Mouse (Mus musculus): Measurements from ENCODE around the gene Ssbp3. TPM values are rescaled to one million over a fixed set of nuclear protein-coding genes. Genes with fewer than 3 reads are reported as not detected.

Gene Ssbp3
- total RNA-seq, 2 experiments from 2014 or later = 160 to 182 TPM

DNA sequence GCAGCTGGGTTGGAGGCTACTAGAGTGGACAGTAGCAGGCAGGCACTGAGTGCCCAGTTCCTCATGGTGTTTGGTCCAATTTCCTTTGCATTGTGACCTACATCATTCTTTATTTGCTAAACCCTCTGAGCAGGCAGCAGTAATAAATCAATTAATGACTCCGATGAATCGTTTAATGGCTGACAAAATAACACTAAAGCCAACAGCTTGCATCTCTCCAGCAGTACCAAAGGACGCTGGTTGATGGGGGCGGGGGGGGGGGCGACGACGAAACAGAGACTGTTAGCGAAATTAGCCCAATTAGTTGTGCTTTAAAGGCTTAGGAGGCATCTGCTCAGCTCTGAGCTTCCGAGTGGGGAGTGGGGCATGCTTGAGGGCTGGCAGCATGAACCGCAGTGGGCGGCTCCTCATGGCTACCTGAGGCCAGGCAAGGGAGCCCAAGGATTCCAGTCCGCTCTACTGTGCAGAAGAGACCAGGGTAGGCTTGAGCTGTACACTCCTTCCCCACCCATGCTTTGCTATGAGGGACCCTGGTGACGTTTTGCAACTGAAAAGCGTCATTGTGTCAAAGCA, 91.5 kb downstream of the Ssbp3 start:
- no peak for DNase-seq (ENCODE audit: low spot score in 2 of 2)
- intact Hi-C loops (cut with DNase I) = no loop called here

DNA sequence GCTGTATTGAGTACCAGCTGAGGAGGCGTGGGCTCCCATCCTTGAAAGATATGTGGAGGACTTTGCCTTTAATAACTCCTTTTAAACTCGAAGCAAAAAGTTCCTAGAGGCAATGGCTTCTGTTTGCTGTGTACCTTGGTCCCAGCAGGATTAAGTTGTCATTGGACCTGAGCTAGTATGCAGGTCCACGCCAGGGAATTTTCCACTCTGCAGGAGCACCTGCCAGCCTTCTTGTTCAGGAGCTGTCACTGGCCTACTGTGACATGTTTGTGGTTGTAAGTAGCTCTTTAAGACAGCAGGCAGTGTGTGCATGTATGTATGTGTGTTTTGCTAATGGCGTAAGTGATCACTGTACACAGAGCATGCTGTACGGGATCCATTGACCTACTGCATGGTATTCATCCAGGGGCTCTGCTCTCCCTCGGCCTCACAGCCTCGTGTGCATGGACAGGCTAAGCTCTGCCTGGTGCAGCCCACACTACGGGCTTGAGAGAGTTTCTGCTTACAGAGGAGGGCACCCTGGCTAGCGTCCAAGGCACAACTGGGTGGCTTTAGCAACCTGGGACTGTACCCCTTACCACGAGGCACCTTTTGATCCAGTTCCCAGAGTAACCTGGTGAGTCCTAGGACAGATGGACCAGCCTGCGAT, 92.1 kb downstream of the Ssbp3 start:
- no peak for DNase-seq (ENCODE audit: low spot score in 2 of 2)
- intact Hi-C loops (cut with DNase I) = no loop called here

DNA sequence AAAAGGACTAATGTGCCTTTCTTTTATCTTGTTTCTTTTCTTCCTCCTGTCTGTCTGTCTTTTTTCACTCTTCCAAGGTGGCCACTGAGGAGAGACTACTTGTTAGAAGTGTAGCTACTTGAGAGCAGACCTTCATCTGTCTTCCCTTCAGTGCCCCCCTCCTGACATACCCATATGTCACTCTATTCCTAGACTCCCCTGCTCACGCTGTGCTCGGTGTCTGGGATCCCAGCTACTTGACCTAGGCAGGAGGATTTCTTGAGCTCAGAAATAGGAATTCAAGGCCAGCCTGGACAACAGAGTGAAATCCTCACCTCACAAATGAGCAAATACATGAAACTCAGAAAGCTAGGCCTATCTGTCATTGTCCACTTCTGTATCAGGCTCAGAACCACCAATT, 92.7 kb downstream of the Ssbp3 start:
- no peak for DNase-seq (ENCODE audit: low spot score in 2 of 2)
- intact Hi-C loops (cut with DNase I) = no loop called here

DNA sequence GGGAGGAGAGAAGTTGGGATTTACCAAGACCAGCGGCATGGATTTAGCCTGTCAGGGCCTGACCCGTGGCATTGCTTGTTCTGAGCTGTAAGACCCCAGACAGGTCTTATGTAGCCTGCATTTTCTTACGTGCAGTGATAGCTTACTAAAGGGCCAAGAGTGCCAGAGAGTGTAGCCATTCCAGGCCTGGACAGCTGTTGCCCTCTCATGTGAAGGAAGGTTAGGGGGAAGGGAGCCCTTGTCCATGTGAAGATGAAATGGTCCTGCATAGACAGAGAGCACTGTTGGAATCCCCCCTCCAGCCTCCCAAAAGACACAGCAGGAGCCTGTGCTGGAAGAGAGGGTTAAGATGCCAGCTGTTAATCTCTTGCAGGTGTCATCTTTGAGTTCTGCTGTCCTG, 93.3 kb downstream of the Ssbp3 start:
- intact Hi-C loops (cut with DNase I) = no loop called here
- no peak for DNase-seq (ENCODE audit: low spot score in 2 of 2)

DNA sequence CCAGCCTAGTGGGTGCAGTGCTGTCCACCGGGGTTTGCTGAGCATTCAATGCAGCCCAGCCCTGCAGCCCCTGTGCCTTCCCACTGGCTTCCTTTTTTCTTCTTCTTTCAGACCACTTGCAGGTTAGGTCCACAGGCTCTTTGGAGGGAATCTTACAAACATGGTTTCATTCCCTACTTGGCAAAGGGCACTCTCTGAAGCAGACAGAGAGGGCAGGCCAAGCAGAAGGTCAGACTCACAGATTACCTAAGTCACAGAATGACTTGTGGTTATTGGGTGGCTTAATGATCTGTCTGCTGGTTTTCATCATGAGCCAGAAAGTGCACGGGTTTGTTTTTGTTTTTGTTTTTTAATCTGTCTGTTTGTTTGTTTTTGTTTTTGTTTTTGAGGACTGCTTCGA, 93.8 kb downstream of the Ssbp3 start:
- intact Hi-C loops (cut with DNase I) = no loop called here
- no peak for DNase-seq (ENCODE audit: low spot score in 2 of 2)

DNA sequence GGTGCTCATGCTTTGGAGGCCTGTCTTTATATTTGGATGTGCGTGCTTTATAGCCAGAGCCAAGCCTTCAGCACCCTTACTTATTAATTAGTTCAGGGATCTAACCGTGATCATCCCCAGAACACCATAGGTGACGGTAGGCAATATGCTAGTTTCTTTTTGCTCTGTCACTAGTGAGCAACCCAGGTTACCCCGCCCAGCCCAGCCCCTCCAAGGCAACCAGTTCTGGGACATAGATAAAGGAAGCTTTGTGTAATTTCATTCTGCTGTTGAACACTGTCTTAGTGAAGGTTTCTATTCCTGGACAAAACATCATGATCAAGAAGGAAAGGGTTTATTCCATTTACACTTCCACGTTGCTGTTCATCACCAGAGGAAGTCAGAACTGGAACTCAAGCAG, 94.7 kb downstream of the Ssbp3 start:
- intact Hi-C loops (cut with DNase I) = no loop called here
- no peak for DNase-seq (ENCODE audit: low spot score in 2 of 2)

DNA sequence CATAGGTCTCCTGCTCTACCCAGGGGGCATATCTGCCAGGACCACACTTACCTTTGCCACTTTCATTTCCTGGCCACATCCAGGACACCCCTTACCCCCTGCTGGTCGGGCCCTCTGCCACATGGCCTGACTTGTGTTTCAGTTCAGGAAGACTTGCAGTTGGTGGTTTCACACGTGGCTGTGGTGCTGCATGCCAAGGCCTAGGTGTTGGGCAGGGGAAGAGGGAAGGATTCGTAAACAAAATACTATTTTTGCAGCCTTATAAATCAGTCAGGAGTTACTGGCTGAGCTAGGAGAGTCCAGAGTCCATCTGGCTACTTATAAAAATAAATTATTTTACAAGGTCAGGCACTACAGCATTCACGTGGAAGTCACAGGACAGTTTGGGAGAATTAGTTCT, 95.7 kb downstream of the Ssbp3 start:
- intact Hi-C loops (cut with DNase I) = no loop called here
- no peak for DNase-seq (ENCODE audit: low spot score in 2 of 2)

DNA sequence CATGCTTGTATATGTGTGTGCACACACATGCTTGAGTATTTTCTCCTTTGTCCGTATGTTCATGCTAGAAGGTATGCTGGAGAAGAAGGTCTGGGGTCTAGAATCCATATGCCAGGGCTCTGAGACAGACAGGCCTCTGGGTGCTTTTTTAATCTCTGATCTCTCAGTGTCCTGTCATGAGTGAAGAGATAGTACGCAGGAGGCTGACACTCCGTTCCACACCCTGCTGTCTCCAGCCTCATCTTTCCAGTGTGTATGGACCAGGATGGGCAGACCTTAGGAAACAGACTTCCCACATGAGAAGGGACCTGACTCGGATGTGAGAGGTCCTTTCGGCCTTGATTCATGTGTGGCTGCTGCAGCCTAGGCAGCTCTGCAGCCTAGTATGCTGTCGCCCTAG, 96.3 kb downstream of the Ssbp3 start:
- no peak for DNase-seq (ENCODE audit: low spot score in 2 of 2)
- intact Hi-C loops (cut with DNase I) = no loop called here

DNA sequence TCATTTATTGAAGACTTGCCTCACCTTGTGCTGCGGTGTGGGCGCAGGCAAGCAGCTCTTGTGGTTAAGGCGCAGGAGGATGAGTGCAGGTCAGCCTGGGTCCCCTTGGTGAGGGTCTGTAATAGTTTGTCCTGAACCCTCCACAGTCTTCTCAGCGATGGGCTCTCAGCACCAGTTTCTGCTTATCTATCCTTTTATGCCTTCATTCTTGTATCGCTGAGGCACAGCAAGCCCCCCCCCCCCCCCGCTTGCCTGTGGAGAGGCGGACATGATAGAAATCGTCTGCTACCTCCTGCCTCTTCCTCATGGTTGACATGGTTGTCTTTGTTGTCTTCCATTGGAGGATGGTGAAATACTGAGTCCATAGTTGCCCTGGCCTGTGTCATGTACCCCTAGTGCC, 96.9 kb downstream of the Ssbp3 start:
- intact Hi-C loops (cut with DNase I) = no loop called here
- no peak for DNase-seq (ENCODE audit: low spot score in 2 of 2)

DNA sequence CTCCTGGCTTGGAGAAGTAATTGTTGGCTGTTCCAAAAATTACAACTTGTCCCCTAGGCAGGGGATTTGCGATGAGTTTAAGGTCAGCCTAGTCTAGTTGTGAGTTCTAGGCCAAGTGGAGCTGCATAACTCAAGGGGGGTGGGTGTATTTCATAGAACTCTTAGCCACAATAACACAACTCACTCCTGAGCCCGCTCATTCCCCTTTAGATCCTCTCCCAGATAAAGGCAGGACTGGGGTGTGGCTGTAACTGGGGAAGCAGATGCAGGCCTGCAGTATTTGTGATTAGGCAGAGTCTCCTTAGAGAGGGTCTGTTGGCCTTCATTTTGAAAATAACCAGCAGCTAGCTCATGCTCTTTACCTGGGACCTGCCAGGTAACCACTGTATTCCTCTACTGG, 97.7 kb downstream of the Ssbp3 start:
- DNase-seq (ENCODE audit: low spot score in 2 of 2) = no peak
- intact Hi-C loops (cut with DNase I) = no loop called here

DNA sequence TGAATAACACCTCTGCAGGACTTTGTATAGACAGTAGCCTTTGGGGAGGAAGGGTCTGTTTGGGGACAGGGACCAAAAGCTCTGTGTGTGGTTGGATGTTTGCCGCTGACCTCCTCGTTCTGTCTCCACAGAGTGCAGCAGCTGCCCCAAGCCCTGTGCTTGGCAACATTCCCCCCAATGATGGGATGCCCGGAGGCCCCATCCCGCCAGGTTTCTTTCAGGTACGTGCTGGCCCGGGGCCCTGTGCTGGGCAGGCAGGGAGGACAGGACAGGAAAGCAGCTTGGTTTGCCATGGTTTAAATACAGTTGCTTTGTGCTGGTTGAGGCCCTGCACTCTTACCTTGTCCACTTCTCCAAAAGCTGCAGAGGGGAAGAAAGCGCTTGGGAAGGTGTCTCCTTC, 99.0 kb downstream of the Ssbp3 start:
- no peak for DNase-seq (ENCODE audit: low spot score in 2 of 2)
- intact Hi-C loops (cut with DNase I) = no loop called here

DNA sequence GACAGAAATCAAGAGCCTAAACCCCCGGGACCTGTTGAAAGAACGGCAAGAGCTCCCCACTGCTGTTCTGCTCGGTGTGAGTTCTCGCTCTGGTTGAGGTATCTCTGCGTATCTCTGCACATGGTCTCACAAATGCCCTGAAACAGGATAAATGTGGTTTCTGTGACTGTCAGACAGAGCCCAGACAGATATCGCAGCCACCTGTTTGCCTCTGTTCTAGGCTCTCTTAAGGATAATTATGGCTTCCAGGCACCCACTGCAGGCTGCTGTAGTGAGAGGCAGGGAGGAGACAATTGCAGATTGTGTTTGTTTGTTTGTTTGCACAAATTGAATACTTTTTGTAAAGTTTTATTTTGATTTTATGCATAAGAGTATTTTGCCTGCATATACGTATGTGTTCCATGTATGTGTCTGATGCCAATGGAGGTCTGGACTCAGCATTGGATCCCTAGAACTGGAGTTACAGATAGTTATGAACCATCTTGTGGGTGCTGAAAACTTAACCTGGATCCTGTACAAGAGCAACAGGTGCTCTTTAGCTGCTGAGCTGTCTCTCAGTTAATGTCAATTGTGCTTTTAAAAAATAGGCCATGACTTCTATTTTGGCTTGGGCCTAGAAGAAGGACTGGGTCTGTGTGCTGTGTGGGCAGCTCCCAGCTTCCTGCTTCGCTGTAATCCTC, 101.0 kb downstream of the Ssbp3 start:
- intact Hi-C loops (cut with DNase I) = no loop called here
- DNase-seq (ENCODE audit: low spot score in 2 of 2) = no peak

DNA sequence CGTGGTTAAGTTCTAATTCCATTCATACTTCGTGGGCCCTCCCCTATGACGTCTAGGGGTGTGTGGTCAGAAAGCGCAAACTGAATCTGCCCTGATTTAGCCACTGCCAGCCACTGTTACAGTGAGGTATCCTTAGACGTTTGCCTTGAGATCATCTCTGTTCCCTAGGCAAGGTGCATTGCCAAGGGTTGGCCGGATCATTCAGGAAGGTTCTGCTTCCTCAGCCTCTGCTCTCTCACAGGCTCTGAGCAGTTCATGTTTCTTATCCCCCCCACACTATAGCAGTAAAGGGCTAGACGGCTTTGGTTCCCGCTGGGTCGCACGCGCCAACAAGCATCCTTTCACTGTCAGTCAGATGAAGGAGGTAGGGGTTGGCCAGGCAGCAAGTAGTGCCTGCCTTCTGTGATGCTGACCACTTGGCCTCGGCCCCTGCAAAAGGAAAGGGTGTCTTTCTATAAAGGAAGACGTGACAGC, 101.5 kb downstream of the Ssbp3 start:
- intact Hi-C loops (cut with DNase I) = no loop called here

DNA sequence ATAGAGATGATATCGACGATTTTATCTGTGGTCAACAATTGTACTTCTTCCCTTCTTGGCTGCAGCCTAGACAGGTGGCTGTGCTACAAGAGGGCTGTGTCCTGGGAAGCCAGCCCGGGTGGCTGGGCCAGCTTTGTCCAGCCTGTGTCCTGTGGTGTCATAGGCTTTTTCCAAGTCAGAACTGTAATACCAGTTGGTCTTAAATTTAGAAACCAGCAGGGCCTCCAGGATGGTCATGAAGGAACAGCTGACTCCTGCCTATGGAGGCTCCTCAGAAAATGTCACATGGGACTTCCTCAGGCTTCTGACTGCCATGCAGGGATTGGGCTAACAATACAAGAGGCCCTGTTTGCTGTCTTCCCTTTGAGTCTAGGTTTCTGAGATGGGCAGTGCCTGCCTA, 102.1 kb downstream of the Ssbp3 start:
- intact Hi-C loops (cut with DNase I) = no loop called here
- DNase-seq (ENCODE audit: low spot score in 2 of 2) = no peak

More for the DNA sequence above, 101.5 kb downstream of the Ssbp3 start:
- no peak for DNase-seq (ENCODE audit: low spot score in 2 of 2)

DNA sequence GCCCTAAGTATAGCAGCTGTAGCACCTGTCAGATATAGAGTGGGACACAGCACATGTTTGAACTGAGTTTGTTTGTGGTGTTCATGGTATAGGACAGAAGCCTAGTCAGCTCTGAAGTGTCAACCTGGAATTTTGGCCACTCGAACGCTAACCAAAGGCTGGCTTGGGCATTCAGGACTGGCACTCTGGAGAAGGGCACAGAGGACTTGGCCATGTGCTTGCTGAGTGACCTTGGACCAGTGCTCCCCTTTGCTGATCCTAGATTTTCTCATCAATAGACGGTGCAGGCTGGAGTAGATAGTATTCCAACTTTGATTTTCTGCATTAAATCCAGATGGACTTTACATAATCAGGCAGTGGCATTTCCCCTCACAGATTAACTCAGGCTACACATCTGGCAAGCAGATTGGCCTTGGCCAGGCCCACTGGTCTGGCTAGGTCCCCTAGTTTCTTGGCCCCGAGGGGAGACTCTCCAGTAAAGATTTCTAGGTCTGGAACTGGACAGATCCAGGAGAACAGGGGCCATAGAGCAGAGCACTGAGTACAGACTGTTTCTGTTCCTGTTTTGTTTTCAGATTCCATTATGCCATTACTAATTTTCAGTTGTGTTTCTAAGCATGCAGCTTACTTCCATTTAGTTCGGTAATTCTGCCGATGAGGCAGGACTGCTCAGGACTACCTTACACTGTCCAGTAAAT, 102.8 kb downstream of the Ssbp3 start:
- no peak for DNase-seq (ENCODE audit: low spot score in 2 of 2)
- intact Hi-C loops (cut with DNase I) = no loop called here

DNA sequence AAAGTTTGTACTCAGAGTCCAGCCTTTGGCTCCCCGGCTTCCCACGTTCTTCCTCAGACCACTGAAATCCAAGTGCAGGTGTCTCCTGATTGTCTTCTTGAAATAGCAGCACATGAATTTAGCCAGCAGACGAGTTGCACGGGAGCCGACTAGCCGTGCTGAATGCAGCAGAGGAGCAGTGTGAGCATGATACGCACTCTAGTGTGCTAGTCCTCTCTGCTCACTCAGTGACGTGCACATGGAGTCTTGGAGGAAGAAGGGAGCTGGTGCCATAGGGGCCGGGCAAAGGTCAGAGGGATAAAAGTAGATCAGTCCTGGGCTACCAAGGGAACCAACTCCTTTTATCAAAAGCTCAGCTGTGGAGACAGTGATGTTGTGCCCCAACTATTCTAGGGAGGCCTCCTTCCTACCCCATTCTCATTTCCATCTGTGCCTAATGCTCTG, 103.3 kb downstream of the Ssbp3 start:
- no peak for DNase-seq (ENCODE audit: low spot score in 2 of 2)
- intact Hi-C loops (cut with DNase I) = no loop called here

DNA sequence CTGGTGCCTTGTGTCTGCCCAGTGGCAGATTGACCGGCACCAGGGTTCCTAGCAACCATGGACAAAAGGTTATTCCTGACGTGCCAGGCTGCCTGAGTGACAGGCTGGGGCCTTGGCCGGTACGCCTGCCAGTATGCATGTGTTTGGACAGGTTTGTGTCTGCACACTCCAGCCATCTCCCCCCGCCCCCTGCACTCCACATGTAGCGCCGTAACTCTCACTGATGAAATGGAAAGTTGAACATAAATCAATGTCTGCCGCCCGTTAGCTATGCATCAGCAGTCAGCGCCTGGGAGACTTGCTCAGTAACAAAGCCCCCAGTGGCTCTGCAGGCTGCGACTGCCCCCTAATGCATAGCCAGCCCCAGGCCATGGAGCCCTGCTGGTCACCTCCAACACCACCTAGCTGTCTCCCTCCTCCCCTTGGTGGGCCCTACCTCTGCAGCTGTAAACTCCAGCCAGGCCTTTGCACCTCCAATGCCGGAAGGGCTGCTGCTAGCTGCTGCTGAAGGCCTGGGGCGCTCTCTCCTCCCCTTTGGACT, 105.5 kb downstream of the Ssbp3 start:
- intact Hi-C loops (cut with DNase I) = no loop called here
- DNase-seq (ENCODE audit: low spot score in 2 of 2) = no peak

DNA sequence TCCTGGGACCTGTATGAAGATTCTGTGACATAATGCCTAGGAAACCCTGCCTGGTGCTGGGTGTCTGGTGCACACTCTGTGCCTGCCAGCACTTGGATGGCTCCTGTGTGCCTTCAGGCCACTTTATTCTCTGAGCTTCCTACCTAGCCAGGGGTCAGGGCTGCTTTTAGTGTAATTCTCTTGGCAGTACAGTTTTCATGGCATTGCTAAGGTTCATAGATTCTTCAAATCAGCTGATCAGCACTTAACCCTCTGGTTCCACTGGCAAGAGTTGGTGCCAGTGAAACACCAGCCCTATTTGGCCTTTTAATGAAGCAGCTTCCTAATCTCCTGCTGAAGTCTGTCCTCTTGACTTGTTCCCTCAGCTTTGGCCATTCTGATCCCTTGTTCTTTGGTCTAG, 106.8 kb downstream of the Ssbp3 start:
- DNase-seq (ENCODE audit: low spot score in 2 of 2) = no peak
- intact Hi-C loops (cut with DNase I) = no loop called here

DNA sequence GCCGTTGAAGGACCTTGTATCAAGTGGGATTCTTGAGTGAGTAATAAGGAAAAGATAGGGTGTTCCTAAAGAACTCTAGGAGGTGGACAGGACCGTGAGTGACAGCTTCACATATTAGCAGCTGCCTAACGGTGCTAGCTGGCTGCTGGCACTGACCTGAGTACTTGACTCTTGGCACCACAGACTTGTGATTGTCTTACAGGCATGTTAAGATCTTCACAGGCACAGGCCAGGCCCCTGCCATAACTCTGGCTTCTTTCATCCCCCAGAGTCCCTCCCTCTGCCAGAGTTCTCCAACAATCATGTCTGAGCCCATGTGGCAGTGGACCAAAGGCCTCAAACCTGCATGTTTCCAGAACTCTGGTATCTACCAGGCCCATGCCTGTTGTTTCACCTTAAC, 108.0 kb downstream of the Ssbp3 start:
- intact Hi-C loops (cut with DNase I) = no loop called here
- DNase-seq (ENCODE audit: low spot score in 2 of 2) = no peak

DNA sequence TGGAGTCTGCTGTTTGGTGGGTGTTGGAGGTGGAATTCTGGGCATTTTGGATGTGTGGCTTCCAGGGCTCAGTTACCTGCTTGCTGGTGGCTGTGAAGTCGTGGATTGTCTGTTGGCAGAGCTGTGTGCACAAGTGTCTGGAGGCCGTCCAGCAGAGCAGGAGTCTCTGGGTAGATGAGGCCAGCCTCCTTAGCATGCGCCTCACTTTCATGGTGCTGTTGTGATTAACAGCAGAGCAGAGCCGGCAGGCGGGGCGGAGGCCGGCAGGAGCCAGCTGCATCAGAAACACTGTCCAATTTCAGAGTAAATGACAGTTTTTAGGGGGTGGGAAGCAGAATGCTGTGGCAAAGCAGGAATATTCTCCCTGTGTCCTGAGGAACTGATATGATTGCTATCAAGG, 108.5 kb downstream of the Ssbp3 start:
- intact Hi-C loops (cut with DNase I) = no loop called here
- peak; percentile 61 to 66 for DNase-seq (ENCODE audit: low spot score in 2 of 2)
